Mouse (Mus musculus) common myeloid progenitor, adult 5-6 weeks (primary cell): ENCODE data around the gene Edem2. TPM values are rescaled to one million over a fixed set of nuclear protein-coding genes. Genes with fewer than 3 reads are reported as not detected.

ENCODE experiments used
- ATAC-seq: replicated peaks from 2 replicates; pipeline ENCODE4 v1.8.0; 2016; ENCODE audit warnings: low read depth, mild to moderate bottlenecking, moderate TSS enrichment, inconsistent platforms; ENCODE audit not compliant: poor library complexity, severe bottlenecking
- total RNA-seq: library from RNA; stranded (forward); fragments of 200-1000, 187-1606 nt; gene quantifications from 2 replicates; pipeline ENCODE4 v1.2.3, GENCODE M21; 2017

Edem2 gene
- 27.8 and 36.5 TPM in 2 replicates for total RNA-seq

DNA sequence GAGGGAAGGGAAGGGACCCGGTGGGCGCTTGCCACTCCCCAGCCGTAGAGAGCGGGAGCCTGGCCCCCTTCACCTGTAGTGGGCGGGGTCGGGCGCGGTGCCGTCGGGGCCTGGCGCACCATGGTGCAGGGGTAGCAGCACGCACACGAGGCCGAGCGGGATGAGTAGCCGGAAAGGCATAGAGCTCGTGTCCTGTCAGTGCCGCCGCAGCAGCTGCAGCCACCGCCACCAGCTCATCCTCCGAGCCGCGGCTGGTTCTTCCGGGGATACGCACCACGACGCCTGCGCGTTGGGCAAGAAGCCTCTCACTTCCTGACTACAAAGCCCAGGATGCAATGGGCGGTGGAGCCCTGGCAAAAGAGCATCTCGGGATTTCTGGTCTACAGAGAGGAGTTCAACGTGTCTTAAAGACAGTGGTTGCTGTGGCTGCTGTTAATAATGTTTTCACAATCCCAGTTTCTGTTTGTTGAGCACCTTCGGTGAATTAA lies at the start of gene Edem2:
Gene Edem2 (minus strand): TSS at position 318 of the 488 bp plus-strand sequence.
- peak; percentile 94 for ATAC-seq

DNA sequence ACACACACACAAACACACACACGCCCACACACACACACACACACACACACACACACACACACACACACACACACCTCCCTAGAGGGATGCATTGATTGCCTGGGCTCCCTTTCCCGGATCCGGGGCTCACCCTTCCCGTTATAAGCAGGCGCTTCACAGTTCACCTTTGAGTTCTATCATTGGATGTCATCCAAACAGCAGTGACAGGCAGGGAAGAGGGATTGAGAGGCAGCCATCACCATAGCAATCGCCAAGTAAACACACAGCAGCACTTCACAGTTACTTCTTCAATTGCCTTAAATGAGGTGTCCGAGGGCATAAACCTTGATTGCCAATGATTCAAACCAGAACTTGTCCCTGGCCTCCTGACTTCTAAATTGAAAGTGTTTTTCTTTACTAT lies 49.8 kb upstream of the Edem2 start:
- no peak for ATAC-seq

DNA sequence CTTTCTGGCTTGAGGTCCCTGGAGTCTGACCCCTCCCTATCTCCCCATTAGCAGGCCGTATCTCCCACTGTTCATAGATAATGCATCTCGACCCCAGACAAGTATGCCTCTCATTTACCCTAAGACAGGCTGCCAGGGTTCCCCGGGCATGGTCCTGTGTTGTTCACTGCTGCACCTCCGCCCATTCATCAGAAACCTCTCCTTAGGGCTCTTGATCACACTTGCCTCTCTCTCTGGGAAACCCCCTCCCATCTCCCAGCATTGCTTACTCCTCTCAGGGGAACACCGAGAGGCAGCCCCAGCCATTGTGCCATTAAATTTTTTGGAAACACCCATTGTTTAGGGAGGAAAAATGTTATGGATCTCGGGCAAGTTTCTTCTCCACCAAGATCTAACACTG lies 48.7 kb upstream of the Edem2 start:
- no peak for ATAC-seq

DNA sequence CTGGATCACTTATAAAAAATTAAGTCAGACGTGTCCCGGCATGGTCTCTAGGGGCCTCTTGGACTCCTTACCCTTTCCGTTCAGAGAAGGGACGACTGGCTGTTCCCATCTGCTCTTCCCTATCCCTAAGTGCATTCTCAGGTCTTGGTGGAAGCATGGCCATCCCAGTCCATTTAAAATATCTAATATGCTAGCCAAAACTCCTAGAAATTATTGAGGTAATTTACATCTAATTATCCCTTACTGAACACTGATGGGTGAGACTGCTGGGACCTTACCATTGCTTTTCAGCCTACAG lies 48.4 kb upstream of the Edem2 start:
- ATAC-seq = no peak

DNA sequence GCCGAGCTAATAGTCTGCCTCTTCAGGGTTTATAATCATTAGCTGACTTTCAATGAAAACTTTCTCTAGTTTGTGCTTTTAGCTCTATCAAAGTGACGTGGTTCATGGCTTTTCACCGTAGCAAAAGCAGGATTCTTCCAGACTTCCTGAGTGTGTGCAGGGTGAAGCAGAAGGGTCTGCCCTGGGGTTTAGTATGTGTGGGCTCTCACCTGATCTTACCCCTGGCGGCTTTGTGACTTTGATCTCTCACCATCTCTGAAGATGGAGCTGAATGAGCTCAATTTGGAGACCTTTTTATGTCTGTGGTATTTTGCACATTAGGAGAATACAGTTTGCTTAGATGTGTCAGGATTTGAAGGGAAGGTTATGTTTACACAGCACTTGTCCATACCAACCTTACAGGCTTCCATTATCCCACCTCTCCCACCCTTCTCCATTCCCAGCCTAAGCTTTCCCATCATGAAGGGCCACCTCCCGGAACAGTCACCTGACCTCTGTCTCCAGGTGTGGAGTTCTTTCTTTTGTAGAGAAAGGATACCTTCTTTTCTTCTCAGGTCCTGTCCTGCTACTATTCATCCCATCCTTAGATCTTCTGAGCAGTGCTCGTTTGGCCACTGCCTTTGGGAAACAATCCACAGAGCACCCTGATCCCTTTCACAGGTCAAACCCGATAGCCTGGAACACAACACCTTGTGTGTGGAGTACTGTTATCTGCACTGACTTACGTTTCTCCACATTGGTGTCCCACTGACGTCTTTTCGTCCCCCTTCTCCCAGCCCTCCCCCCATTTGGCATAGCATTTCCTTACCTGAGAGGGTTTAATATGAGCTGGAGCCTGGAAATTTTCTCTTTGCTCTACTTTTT lies 47.8 kb upstream of the Edem2 start:
- no peak for ATAC-seq

DNA sequence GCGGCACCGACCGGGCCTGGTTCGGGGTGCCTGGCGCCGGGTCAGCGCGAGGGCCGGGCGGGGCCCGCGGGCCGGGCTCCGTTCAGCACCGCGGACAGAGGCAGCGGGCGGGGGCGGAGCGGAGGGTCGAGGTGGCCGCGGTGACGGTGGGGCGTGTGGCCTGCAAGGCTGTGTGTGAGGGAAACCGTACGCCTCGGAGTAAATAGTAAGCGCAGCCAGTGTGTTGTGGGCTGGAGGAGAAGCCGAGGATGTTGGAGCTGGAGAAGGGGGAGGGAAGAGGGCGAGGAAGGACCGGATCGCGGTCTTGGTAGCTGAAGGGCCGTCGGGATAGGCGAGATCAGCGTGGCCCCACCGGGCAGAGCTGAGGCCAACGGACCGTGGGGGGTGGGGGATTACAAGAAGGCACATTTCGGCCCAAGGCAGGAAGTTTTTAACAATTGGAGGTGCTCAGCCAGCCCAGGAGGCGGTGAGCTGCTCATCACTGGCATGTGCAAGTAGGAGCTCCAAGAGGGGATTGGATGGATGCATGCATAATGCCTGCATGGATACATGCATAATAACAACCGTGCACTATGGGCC lies 46.5 kb upstream of the Edem2 start:
- ATAC-seq = peak; percentile 93

DNA sequence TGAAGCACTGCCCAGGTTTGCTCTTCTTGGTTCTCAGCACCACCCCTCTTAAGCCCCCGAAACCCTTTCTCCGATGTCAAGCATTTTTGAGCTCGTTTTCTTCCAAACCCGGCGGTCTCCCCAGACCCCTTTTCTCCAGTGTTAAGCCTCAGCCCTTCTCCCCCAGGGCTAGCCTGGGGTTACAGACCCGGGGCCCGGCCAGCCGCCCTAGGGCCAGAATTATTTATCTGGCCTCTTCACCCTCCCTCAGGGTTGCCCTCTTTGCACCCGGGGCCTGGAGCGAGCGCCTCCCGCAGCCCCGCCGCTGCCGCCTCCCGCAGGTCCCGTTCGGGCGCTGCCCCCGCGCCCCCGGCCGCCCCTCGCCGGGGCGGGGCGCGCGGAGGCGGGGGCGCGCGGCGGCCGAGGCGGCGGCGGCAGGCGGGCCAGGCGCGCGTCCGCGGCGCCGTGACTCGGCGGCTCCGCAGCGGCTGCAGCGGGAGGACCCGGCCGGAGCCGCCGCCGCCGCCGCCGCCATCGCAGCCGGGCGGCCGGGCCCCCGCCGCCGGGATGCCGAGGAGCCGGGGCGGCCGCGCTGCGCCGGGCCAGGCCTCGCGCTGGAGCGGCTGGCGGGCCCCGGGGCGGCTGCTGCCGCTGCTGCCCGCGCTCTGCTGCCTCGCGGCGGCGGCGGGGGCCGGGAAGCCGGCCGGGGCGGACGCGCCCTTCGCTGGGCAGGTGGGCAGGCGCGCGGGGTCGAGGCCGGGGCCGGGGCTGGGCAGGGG lies 45.8 kb upstream of the Edem2 start, which contains the start of gene Mmp24:
Gene Mmp24 (plus strand): TSS at position 416 of the 758 bp plus-strand sequence.
- no peak for ATAC-seq

DNA sequence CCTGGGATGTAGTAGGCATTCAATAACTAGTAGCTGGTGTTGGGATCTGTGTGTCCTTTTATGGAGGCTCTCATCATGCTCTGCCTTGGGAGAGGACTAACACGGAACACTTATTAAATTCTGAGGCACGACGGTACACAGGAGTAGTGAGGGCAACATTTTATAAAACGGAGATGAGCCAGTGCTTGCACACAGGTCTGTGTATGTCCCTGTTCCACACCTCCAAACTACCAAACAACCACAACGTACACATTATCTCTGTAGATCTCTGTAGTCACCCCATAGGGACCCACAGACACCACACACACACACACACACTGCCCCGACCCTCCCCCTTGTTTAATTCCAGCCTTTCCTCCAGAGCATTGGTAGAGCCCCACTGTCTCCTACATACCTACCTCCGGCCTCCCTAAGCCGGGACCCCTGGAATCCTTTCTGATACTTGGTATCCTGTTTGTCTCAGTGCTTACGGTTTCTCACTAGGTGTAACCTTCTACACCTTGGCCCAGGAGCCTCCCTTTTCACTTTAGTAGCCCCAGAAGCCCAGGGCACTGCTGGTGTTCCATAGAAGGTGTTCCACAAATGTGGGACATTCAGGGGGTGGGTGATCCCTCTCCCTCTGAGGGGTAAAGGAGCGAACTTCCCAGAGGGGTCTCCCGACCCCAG lies 45.1 kb upstream of the Edem2 start:
- ATAC-seq = no peak

DNA sequence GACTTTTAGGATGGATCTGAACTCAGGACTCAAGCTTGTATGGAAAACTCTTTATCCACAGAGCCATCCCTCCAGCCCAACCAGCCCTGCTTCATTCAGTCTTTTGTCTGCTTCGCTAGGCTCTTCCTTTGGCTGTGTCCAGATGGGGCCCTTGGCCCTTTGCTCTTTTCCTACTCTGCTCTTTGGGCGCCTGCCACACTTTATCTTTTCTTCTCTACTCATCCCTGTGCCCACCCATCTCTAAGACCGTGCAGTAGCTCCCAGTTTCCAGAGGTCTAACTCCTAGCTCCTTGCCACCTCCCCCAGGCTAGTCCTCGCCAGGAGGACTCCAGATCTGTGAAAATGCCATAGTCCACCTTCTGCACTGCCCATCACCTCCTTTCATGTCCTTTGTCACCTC lies 44.4 kb upstream of the Edem2 start:
- ATAC-seq = no peak

DNA sequence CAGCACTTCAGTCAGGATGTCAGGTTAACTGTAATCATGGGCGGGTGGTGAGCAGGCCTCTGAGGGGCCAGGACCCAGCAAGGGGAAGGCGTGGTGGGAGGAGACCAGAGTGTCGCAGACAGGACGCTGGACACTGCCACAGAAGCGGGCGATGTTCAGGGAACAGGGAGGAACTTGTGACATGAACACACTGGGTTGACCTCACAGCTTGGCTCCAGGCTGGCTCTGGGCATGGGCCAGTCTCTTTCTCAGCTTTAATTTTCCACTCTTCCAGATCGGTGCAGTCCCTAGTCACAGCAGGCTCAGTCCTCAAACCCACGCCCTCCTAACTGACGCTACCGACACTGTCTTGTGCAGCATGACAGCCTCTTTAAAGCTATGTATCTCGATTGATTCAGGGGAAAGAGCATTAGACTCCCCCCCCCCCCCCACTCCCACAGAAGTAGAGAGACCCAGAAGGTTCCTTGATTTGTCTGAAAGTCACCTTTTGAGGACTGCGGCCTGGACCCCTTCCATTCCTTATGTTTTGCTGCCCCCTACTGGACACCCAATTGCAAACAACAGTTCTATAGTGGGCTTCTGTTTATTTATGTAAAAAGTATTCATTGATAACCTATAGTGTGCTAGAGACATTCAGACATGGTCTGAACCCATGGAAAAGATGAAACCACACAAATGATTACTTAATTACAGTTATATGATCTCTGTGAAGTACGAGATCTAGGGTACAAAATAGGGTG lies 35.6 kb upstream of the Edem2 start:
- peak; percentile 86 for ATAC-seq

DNA sequence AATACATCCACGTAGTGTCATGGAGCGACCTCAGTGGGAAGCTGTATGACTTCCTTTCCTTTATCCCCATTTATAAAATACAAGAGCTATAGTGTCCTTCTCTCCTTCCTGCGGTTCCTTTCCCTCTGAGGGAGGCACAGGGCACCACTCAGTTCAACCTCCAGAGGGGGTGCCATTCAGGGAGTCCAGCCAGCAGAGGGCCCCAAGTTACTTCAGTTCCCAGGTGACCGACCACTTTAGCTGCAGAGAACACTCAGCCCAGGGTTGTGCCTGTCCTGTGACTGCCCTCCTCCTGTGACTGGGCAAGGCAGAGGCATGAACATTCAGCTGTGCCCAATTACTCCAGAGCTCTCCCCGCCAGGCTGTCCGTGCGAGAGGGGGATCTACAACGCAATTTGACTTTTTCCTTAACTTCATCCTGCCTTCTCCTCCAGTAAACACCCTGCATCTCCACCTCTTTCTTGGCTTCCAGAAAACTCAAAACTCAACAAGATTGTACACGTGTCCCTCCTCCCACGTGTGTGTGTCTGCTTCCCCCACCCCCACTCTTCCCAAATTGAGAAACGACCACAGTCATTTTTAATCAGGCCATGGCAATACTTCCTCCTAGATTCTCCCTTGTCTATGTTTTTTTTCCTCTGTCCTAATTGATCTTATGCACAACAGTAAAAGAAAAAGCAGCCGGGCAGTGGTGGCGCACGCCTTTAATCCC lies 27.7 kb upstream of the Edem2 start:
- peak; percentile 85 for ATAC-seq

DNA sequence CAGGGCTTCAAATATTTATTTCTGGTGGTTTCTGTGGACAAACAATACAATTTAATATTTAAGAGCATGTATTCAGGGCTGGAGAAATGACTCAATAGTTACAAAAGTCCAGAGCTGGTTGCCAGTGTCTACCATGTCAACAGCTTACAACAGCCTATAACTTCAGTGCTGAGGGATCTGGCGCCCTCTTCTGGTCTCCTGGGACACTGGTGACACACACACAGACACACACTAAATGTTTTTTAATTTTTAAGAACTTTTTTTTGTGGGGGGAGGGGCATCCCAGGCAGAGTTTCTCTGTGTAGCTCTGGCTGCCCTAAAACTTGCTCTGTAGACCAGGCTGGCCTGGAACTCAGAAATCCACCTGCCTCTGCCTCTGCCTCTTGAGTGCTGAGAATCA lies 26.5 kb upstream of the Edem2 start:
- ATAC-seq = peak; percentile 75

DNA sequence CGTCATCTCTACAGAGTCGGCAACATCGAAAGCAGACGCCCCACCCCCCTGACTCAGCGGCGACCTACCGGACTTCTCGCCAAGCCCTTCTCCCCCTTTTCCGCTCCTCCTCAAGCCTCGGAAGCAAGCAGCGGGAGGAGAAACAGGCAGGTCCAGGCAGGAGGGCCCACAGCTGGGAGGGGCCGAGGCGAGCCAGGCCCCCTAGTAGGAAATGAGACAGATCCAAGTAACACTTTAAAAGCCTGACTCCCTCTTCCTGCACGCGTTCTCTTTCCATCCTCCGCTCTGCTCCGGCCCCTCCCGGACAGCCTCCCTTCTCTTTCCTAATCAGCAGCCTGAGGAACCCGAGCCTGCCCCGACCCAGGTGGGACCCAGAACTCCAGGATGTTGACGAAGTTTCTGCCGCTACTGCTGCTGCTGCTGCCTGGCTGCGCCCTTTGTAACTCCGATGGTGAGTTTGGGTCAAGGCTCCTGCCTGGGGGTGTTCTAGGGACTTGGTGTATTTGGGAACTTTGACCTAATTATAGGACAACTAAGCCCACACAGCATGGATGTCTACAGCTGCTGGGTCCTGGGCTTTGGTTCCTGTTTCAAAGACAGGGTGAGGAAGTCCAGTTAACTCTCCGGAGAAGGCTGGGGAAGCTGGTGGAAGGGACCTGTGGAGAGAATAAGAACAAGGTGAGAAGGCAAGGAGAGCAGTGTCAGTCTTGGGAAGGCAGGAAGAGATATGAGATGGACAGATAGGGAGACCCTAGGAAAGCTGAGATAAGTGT lies 21.9 kb upstream of the Edem2 start, which contains the start of gene Procr:
Gene Procr (plus strand): TSS at position 104 of the 773 bp plus-strand sequence.
- ATAC-seq = peak; percentile 63

DNA sequence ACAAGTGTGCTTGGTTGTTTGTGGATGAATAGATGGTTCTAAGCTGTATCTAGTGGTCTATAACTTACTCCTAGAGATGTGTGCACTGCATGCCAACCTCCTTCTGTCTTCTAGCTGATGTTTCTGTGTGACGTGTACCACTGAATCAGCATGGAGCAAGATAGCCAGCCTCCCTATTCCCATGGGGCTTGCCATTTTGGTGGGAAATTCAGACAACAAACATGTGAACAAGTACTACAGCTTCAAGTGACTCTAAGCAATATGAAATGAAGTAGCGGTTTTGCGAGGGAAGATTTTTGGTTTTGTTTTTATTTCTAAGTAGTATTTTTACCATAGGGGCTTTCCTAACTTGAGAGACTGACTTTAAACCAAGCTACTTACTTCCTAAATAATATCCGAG lies 20.1 kb upstream of the Edem2 start:
- no peak for ATAC-seq

DNA sequence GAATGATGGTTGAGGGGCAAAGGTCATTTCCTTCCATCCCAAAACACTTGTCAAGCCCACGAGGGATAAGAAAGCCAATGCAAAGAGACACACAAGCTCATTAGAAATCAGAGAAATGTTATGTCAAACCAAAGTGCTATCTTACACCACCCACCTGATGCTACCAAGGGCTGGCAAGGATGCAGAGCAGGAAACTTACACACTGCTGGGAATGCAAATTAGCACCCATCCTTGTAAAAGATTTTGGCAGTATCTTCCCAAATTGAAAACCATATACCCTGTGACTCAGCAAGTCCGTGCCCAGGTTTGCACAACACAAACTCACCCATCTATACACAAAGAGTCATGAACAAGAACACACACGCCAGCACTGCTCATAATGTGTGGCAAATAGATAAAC lies 16.2 kb upstream of the Edem2 start:
- no peak for ATAC-seq

DNA sequence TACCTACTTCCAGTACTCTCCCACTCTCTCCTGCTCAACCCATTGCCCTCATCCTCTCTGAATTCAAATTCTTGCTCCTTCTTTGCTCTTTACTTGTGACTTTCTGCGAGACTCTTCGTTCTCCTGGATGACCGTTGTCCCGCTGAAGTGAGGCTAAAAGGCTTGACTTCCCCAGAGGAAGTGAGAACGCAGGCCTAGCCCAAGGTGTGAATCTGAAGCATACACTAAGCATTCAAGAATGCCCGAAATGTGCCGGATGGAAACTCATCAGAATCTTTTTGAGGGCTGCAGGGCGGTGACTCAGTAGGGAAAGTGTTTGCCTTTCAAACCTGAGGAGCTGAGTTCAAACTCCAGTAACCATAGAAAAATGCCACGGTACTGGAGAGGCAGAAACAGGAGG lies 14.1 kb upstream of the Edem2 start:
- ATAC-seq = peak; percentile 37

DNA sequence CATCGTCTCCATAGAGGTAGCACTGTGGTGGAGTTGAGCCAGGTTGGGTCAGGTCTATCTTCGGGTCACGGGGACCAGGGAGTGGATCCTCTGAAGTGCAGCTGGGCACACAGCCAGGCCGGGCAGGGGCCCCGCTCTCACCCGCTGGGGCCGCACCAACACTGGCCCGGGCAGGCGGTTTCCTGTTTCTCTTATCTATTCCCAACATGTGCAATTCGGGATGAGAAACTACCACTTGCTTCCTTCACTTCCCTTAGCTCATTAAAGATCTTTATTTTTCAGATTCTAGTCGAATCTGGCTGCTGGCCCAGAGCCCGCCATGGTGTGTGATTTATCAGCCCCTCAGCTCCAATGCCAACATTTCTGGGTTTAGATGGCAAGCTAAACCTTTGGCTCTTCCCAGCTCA lies 13.7 kb upstream of the Edem2 start:
- ATAC-seq = peak; percentile 85

DNA sequence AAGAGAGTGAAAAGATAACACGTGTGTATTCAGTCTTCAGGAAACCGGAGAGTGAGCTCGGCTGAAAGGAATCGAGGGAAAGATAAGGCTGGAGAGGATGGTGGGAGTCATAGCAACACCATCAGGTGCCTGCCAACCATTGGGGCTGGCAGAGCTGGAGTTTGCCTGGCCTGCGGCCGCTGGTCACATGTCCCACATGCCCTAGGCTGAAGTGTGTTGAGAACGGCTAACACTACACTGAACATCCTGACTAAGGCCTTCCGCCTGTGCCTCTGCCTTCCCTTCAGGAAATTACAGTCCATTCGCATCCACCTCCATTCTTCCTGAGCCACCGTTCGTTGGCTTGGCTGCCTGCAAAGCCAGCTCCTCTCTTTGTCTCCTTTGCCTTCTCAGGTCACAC lies 12.9 kb upstream of the Edem2 start:
- peak; percentile 43 for ATAC-seq
